17 mouse cellular contexts compared by ENCODE assay signal in genomic region chr11:117684640-117685039, GRCm38 (mm10). TPM values are rescaled to one million over a fixed set of nuclear protein-coding genes. Genes with fewer than 3 reads are reported as not detected.
DNase-seq lines count a peak whose midpoint lies in the region; ATAC-seq and TF ChIP-seq lines count a peak whose summit lies in the region.
"Had no signal": no experiment of that assay in that cellular context is flagged by ENCODE, and none has a peak within 500 bp of the region (broad histone marks: within the 10 kb centered on the region; RNA-seq: fewer than 3 reads in every experiment).

No protein-coding gene starts in this region.

- WGBS in forebrain, postnatal 0 days, result 21% methylated on average over 5 of the region's 5 CpGs
- 39% methylated on average over 5 of the region's 5 CpGs for WGBS in forebrain, embryonic 10.5 days
- WGBS in midbrain, embryonic 10.5 days, result 37% methylated on average over 5 of the region's 5 CpGs
- 12% methylated on average over 5 of the region's 5 CpGs for WGBS in midbrain, embryonic 16.5 days
- WGBS in hindbrain, embryonic 14.5 days, result 13% methylated on average over 5 of the region's 5 CpGs

- no peak for TF ChIP-seq CTCF in forebrain, postnatal 0 days (IDR thresholded peaks at IDR 0.05; ENCODE audit: low read depth)

- DNase-seq in forebrain, postnatal 0 days, result no peak
- no peak for DNase-seq in forebrain, embryonic 10.5 days (ENCODE audit: extremely low spot score, low spot score)
- no peak for DNase-seq in midbrain, embryonic 10.5 days (ENCODE audit: low spot score)
- DNase-seq in brain, adult 2 months (ENCODE audit: low read depth, low spot score), result peak; percentile 55
- no peak for DNase-seq in hindbrain, embryonic 14.5 days (ENCODE audit: low spot score)
- no peak for DNase-seq in left cerebral cortex, adult 18-20 months (ENCODE audit: low spot score in 2 of 2)
- no peak for DNase-seq in right cerebral cortex, postnatal 10 days (ENCODE audit: low spot score in 2 of 2)
- DNase-seq: B cell, adult 2 months; cerebellum, adult 18-20 months; heart, adult 18-20 months; heart, postnatal 10 days; liver; lung, adult 18-20 months had no signal

- ATAC-seq in forebrain, postnatal 0 days, result no peak
- no peak for ATAC-seq in midbrain, embryonic 16.5 days
- no peak for ATAC-seq in hindbrain, embryonic 14.5 days (ENCODE audit: low FRiP score)

- H3K9ac ChIP-seq in forebrain, postnatal 0 days, result no peak overlapping the region
- no peak overlapping the region for H3K9ac ChIP-seq in midbrain, embryonic 16.5 days (ENCODE audit: low read depth, low read length)
- no peak overlapping the region for H3K9ac ChIP-seq in hindbrain, embryonic 14.5 days
- H3K9ac ChIP-seq: kidney, embryonic 15.5 days had no signal

- H3K36me3 ChIP-seq in forebrain, postnatal 0 days (ENCODE audit: insufficient read depth), result no peaks in the 10 kb centered on the region
- H3K36me3 ChIP-seq in forebrain, embryonic 10.5 days (replicated peaks), result no peaks in the 10 kb centered on the region
- H3K36me3 ChIP-seq in midbrain, embryonic 10.5 days, result no peaks in the 10 kb centered on the region
- H3K36me3 ChIP-seq in midbrain, embryonic 16.5 days (ENCODE audit: control insufficient read depth, insufficient read depth, low read length), result no peaks in the 10 kb centered on the region
- no peaks in the 10 kb centered on the region for H3K36me3 ChIP-seq in hindbrain, embryonic 14.5 days (replicated peaks; ENCODE audit: control insufficient read depth, insufficient read depth)
- H3K36me3 ChIP-seq: kidney, embryonic 15.5 days had no signal

- H3K9me3 ChIP-seq in forebrain, postnatal 0 days (ENCODE audit: low read length), result no peaks in the 10 kb centered on the region
- no peaks in the 10 kb centered on the region for H3K9me3 ChIP-seq in forebrain, embryonic 10.5 days
- no peaks in the 10 kb centered on the region for H3K9me3 ChIP-seq in midbrain, embryonic 10.5 days (replicated peaks)
- H3K9me3 ChIP-seq in midbrain, embryonic 16.5 days (replicated peaks; ENCODE audit: control insufficient read depth, low read length, poor library complexity, severe bottlenecking), result no peaks in the 10 kb centered on the region
- no peaks in the 10 kb centered on the region for H3K9me3 ChIP-seq in hindbrain, embryonic 14.5 days (ENCODE audit: control insufficient read depth, low read length)
- H3K9me3 ChIP-seq: kidney, embryonic 15.5 days had no signal

- H3K27me3 ChIP-seq in forebrain, postnatal 0 days (ENCODE audit: insufficient read depth, low read length), result no peaks in the 10 kb centered on the region
- H3K27me3 ChIP-seq in forebrain, embryonic 10.5 days (ENCODE audit: poor library complexity, severe bottlenecking), result no peaks in the 10 kb centered on the region
- no peaks in the 10 kb centered on the region for H3K27me3 ChIP-seq in midbrain, embryonic 10.5 days (ENCODE audit: low read depth, poor library complexity, severe bottlenecking)
- H3K27me3 ChIP-seq in midbrain, embryonic 16.5 days (ENCODE audit: control insufficient read depth, insufficient read depth, low read depth, low read length), result no peaks in the 10 kb centered on the region
- no peaks in the 10 kb centered on the region for H3K27me3 ChIP-seq in hindbrain, embryonic 14.5 days (ENCODE audit: control insufficient read depth, insufficient read depth, low read length)
- H3K27me3 ChIP-seq: kidney, embryonic 15.5 days had no signal

- peaks cover 3% of the 10 kb centered on the region; the same call in 1 of the 2 replicates for H3K4me1 ChIP-seq in forebrain, postnatal 0 days (ENCODE audit: insufficient read depth)
- H3K4me1 ChIP-seq in forebrain, embryonic 10.5 days, result peaks cover 37% of the 10 kb centered on the region
- H3K4me1 ChIP-seq in midbrain, embryonic 10.5 days, result peaks cover 22% of the 10 kb centered on the region
- peaks cover 17% of the 10 kb centered on the region for H3K4me1 ChIP-seq in midbrain, embryonic 16.5 days (ENCODE audit: control insufficient read depth, insufficient read depth, low read length)
- H3K4me1 ChIP-seq in hindbrain, embryonic 14.5 days (replicated peaks; ENCODE audit: control insufficient read depth, insufficient read depth, low read length), result peaks cover 19% of the 10 kb centered on the region

- no peak overlapping the region for H3K4me3 ChIP-seq in forebrain, postnatal 0 days (ENCODE audit: low read depth, low read length)
- no peak overlapping the region for H3K4me3 ChIP-seq in forebrain, embryonic 10.5 days
- no peak overlapping the region for H3K4me3 ChIP-seq in midbrain, embryonic 10.5 days
- H3K4me3 ChIP-seq in midbrain, embryonic 16.5 days (ENCODE audit: low read depth, low read length), result no peak overlapping the region
- H3K4me3 ChIP-seq in hindbrain, embryonic 14.5 days (replicated peaks; ENCODE audit: low read length), result no peak overlapping the region
- H3K4me3 ChIP-seq: erythroblast, embryonic 14.5 days; kidney, embryonic 15.5 days; myocyte had no signal

- H3K27ac ChIP-seq in forebrain, postnatal 0 days (ENCODE audit: low read depth, low read length), result peak overlapping the region; percentile 31; the same call in 1 of the 2 replicates
- H3K27ac ChIP-seq in forebrain, embryonic 10.5 days, result no peak overlapping the region
- 0 out of 2 replicates have a peak overlapping the region, but pooled peaks have one; percentile 13 for H3K27ac ChIP-seq in midbrain, embryonic 10.5 days (replicated peaks)
- no peak overlapping the region for H3K27ac ChIP-seq in midbrain, embryonic 16.5 days (ENCODE audit: low read length)
- peak overlapping the region; percentile 1; the same call in 1 of the 2 replicates for H3K27ac ChIP-seq in hindbrain, embryonic 14.5 days

- H3K4me2 ChIP-seq in forebrain, postnatal 0 days (ENCODE audit: low read depth), result no peak overlapping the region
- H3K4me2 ChIP-seq in midbrain, embryonic 16.5 days (ENCODE audit: low read length), result no peak overlapping the region
- H3K4me2 ChIP-seq in hindbrain, embryonic 14.5 days (replicated peaks), result no peak overlapping the region

RNA-seq across cellular contexts. Expression of gene Tnrc6c, which starts 30.6 kb away (rescaled TPM):
- 56.9 and 71.6 TPM in 2 replicates for total RNA-seq in forebrain, postnatal 0 days (2014; rRNA removed)
- polyA plus RNA-seq in forebrain, postnatal 0 days (2015; fragmentation: Nextera tagmentation; extraction: Ambion mirVana), result 13.1 and 19.9 TPM in 2 replicates
- 11.3 and 12.0 TPM in 2 replicates for polyA plus RNA-seq in forebrain, embryonic 10.5 days (2016; fragmentation: Nextera tagmentation; extraction: Ambion mirVana)
- 9.4 and 12.4 TPM in 2 replicates for polyA plus RNA-seq in midbrain, embryonic 10.5 days (2016; fragmentation: Nextera tagmentation; extraction: Ambion mirVana)
- polyA plus RNA-seq in midbrain, embryonic 16.5 days (2015; fragmentation: Nextera tagmentation; extraction: Ambion mirVana), result 28.1 and 31.6 TPM in 2 replicates
- polyA plus RNA-seq in hindbrain, embryonic 14.5 days (2014; fragmentation: Nextera tagmentation; extraction: Ambion mirVana), result 23.4 and 25.1 TPM in 2 replicates
- 10 to 100 TPM; 53.3 to 54.9 TPM for total RNA-seq in left cerebral cortex, adult 18-20 months (2021)

Comparison
In these comparisons a context has a peak if more than half of its experiments do, and no peak if none do; other contexts are left out.
1. H3K27ac ChIP-seq: peak in forebrain, postnatal 0 days (single experiment), midbrain, embryonic 10.5 days (single experiment) and hindbrain, embryonic 14.5 days (single experiment); none in forebrain, embryonic 10.5 days (single experiment) and midbrain, embryonic 16.5 days (single experiment).